Mouse (Mus musculus) liver, postnatal 0 days (tissue): ENCODE data around the gene Notch4.

Experiments used
- CTCF ChIP-seq: sonication (generic); IDR thresholded peaks from 2 replicates; pipeline ENCODE4 v1.5.1; 2016; ENCODE audit warnings: antibody characterized with exemption, low read depth
- EP300 ChIP-seq: IDR thresholded peaks from 2 replicates; pipeline ENCODE4 v1.6.1; 2016; ENCODE audit warnings: antibody characterized with exemption, low read depth, mild to moderate bottlenecking

DNA sequence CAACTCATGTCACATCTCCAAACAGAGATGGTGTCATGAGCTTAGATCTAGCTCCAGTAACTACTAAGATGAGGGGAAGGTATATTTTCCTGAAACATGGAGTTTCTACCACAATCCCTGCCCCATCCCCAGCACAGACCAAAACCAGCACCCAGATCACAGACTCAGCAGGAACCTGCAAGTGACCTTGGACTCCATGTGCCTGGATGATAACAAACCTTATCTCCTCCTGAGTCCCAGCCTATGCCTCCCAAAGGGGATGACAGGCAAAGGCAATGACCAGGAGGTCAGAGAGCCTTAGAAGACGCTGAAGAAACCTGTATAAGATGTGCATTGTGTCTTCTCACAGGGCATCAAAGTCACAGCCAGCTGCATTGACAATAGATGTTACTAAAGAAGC is 45.1 kb upstream of the Notch4 start:
- TF ChIP-seq CTCF (no peak), EP300 (no peak)
